Mouse (Mus musculus): ENCODE data around the gene Cox4i2.

DNA sequence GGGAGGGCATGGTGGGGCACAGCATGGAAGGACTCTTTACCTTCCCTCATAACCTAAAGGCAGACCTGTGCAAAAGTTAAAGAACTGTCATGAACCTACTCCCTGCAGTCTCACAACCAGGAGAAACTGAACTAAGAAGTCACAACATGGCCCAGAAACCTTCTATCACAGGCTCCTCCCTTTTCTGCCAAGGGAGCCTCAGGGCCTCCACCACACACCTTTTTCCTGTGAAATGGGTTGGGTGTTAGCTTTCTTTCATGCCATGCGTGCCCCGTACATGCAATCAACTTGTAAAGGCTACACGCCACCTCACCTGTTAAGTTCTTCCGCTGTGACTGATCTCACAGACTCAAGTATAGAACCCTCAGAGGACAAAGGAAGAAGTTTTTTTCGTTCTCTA, 49.1 kb downstream of the Cox4i2 start:
- TF ChIP-seq CTCF (IDR thresholded peaks at IDR 0.05; ENCODE audit: control insufficient read depth, insufficient read depth, insufficient replicate concordance, low read depth, low read length), result no peak
- TF ChIP-seq POLR2A (IDR thresholded peaks at IDR 0.05; ENCODE audit: control insufficient read depth, low read depth, low read length), result no peak
